Mouse (Mus musculus) lung, postnatal 0 days (tissue): Measurements from ENCODE around the gene Olfr694.
"Not testable (repeated sequence)": the region's sequence is repeated elsewhere in the genome, so short reads cannot be mapped to it uniquely, and the experiment has no call there.

ENCODE experiments used
- CTCF ChIP-seq: IDR thresholded peaks from 2 replicates; pipeline ENCODE4 v1.5.1; 2016; ENCODE audit warnings: antibody characterized with exemption, mild to moderate bottlenecking
- EP300 ChIP-seq: IDR thresholded peaks from 2 replicates; pipeline ENCODE4 v1.6.1; 2016; ENCODE audit warnings: antibody characterized with exemption, mild to moderate bottlenecking, control low read depth

DNA sequence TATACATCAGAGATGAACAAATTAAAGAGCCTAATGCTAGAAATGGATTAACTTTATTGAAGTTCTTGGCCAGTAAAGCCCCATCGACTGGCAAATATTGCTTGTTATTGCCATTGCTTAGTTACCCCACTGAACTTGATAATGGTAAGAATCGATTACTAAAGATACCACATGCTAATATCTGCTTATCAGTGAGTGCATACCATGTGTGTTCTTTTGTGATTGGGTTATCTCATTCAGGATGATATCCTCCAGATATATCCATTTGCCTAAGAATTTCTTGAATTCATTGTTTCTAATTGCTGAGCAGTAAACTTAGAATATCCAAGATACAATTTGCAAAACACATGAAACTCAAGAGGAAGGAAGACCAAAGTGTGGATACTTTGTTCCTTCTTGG is 34.0 kb upstream of the Olfr694 start:
- TF ChIP-seq CTCF, EP300: not testable (repeated sequence)
